Mouse (Mus musculus) liver, embryonic 14.5 days (tissue): ENCODE results near the gene Zfp174. TPM values are rescaled to one million over a fixed set of nuclear protein-coding genes. Genes with fewer than 3 reads are reported as not detected.

Experiments used
- ATAC-seq: fragments of 200-750 bp; cut with Nextera tagmentation; 2 replicates; pipeline ENCODE4 v1.8.0; 2017; ENCODE audit warnings: moderate number of reproducible peaks, mild to moderate bottlenecking, moderate library complexity; ENCODE audit not compliant: insufficient read depth
- DNase-seq, 3 experiments: peaks; one replicate each; pipeline ENCODE4 v3.0.0-alpha.2; 2012 to 2013; ENCODE audit warnings: low read depth in 3 of 3, low spot score in 3 of 3
- H3K27ac ChIP-seq: fragments of 300-500 bp; sonication (generic); 2 replicates; pipeline ENCODE4 v1.5.1; 2014; ENCODE audit warnings: moderate library complexity, mild to moderate bottlenecking, control low read depth, inconsistent platforms
- H3K27me3 ChIP-seq: fragments of 300-500 bp; sonication (generic); 2 replicates; pipeline ENCODE4 v1.6.1; 2014; ENCODE audit warnings: mild to moderate bottlenecking, low read length, moderate library complexity; ENCODE audit not compliant: control insufficient read depth, insufficient read depth
- H3K36me3 ChIP-seq: fragments of 300-500 bp; sonication (generic); replicated peaks from 2 replicates; pipeline ENCODE4 v1.6.1; 2014; ENCODE audit warnings: low read depth; ENCODE audit not compliant: control insufficient read depth, insufficient read depth
- H3K4me1 ChIP-seq, 2 experiments: fragments of 200-500 bp in 1 of 2; fragments of 300-500 bp in 1 of 2; sonication (generic) in 1 of 2; replicated peaks; 2 replicates each; pipeline ENCODE4 v1.6.1; 2012 to 2014; ENCODE audit warnings: antibody characterized with exemption in 1 of 2, inconsistent platforms in 1 of 2, low read length in 1 of 2; ENCODE audit not compliant: control insufficient read depth in 2 of 2, insufficient read depth in 2 of 2
- H3K4me2 ChIP-seq: fragments of 300-500 bp; sonication (generic); 2 replicates; pipeline ENCODE4 v1.6.1; 2014; ENCODE audit warnings: low read depth, mild to moderate bottlenecking, control low read depth, moderate library complexity
- H3K4me3 ChIP-seq, 2 experiments: fragments of 200-500 bp in 1 of 2; fragments of 300-500 bp in 1 of 2; sonication (generic) in 1 of 2; 2 replicates each; pipeline ENCODE4 v1.5.1; 2012 to 2014; ENCODE audit warnings: low read depth in 2 of 2, low read length in 2 of 2, mild to moderate bottlenecking in 2 of 2, control low read depth in 1 of 2, inconsistent platforms in 1 of 2, moderate library complexity in 1 of 2; ENCODE audit not compliant: insufficient read depth in 1 of 2
- H3K9ac ChIP-seq: fragments of 300-500 bp; sonication (generic); replicated peaks from 2 replicates; pipeline ENCODE4 v1.6.1; 2014; ENCODE audit warnings: mild to moderate bottlenecking, control low read depth, moderate library complexity
- H3K9me3 ChIP-seq: fragments of 300-500 bp; sonication (generic); 2 replicates; pipeline ENCODE4 v1.6.1; 2016; ENCODE audit warnings: low read length, mixed read lengths; ENCODE audit not compliant: control insufficient read depth
- CTCF ChIP-seq: IDR thresholded peaks from 2 replicates; pipeline ENCODE4 v1.5.1; 2016; ENCODE audit warnings: antibody characterized with exemption, low read depth, control low read depth
- EP300 ChIP-seq: IDR thresholded peaks from 2 replicates; pipeline ENCODE4 v1.6.1; 2016; ENCODE audit warnings: antibody characterized with exemption, low read depth
- WGBS: fragments of 180-500 bp; shearing (Covaris S2); extraction: QIAGEN DNeasy Blood & Tissue Kit; methylation state at CpG from one replicate; pipeline ENCODE4 v1.1.7; 2014; ENCODE audit not compliant: insufficient replicate concordance; 5-methylcytosine and 5-hydroxymethylcytosine counted together
- polyA plus RNA-seq, 2 experiments: library from polyadenylated mRNA; depleted of rRNA in 1 of 2; stranded (reverse) in 1 of 2; unstranded in 1 of 2; fragments of >200 nt; fragmentation: Nextera tagmentation in 1 of 2; extraction: Ambion mirVana in 1 of 2; gene quantifications; 2 replicates each; pipeline versions ENCODE4 v1.2.1 to v1.2.3; 2012 to 2014

The Zfp174 gene
- polyA plus RNA-seq, 2 experiments = 0.22 to 0.35 TPM

DNA sequence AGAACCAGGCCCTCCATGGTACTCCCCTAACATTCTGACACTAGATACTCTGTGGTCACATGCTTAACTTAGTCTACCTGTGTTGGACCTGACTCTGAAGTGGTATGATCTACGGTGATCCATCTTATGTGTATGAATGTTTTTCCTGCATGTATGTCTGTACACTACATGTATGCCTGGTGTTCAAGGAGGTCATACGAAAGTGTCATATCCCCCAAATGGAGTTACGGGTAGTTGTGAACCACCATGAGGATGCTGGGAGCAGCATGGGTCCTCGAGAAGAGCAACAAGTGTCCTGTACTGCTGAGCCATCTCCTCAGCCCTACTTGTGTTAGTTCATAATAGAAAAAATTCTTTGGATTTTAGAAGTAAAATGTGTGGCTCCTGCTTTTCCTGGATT, 29.3 kb downstream of the Zfp174 start:
- TF ChIP-seq EP300 (no peak), CTCF (no peak)
- Histone ChIP-seq H3K9me3 (no peaks in the 10 kb centered on the region), H3K27me3 (no peaks in the 10 kb centered on the region), H3K4me1 (peaks cover 10 to 11% of the 10 kb centered on the region in 2 experiments), H3K4me2 (no peak overlapping the region), H3K9ac (no peak overlapping the region), H3K27ac (no peak overlapping the region), H3K4me3 (no peak overlapping the region), H3K36me3 (no peaks in the 10 kb centered on the region; the same call in 1 of the 2 replicates)
- ATAC-seq = no peak
- WGBS = 79% methylated on average over 4 of the region's 4 CpGs
- no peak for DNase-seq

GRCm38 (mm10) chr16:3884201-3885064, 37.4 kb downstream of the Zfp174 start, which contains the start of the genes Zfp597 and Gm20695:
Gene Zfp597, minus strand, starts transcription at chr16:3884561.
Gene Gm20695, plus strand, starts transcription at chr16:3884648.
- H3K36me3 ChIP-seq = no peaks in the 10 kb centered on the region
- TF ChIP-seq CTCF (peak; percentile 53), EP300 (peak; percentile 38; the same call in 1 of the 2 replicates)
- WGBS = under 1% methylated on average over 88 of the region's 88 CpGs

DNA sequence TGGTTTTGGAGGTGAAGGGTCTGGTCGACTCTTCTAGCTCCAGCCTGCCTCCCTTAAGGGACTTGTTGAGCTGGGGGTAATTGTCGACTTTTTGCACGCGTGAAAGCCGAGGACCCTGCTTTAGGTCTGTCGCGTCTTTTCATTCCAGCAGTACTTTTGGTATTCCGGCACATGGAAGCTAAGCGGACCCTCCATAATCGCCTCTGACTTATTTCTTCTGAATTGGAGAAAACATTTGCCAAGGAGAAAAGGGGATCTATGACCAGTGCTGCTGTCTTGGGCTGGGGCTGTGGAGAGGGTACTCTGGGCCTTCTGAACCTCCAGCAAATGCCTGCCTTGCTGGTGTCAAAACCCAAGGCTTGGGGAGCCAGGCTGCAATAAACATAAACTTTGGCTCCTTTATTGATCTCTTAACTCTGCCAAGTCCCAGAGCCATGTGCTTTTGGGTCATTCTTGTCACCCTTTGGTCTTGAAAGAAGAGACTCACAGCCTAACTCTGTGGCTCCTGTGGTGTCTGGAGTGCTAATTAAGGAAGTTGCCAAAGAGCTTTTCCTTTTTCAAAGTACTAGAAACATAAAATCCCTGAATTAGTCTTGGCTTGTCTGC, 38.1 kb downstream of the Zfp174 start:
- 0 out of 2 replicates have a peak, but pooled peaks have one; percentile 1 for ATAC-seq
- 2% methylated on average over 10 of the region's 10 CpGs for WGBS
- H3K9me3 ChIP-seq = no peaks in the 10 kb centered on the region
- H3K27me3 ChIP-seq = no peaks in the 10 kb centered on the region
- H3K4me1 ChIP-seq = peaks cover 8 to 20% of the 10 kb centered on the region in 2 experiments
- H3K27ac ChIP-seq = peak overlapping the region; percentile 47
- H3K4me2 ChIP-seq = peak overlapping the region; percentile 83
- H3K4me3 ChIP-seq = peak overlapping the region; percentile 80 to 87
- TF ChIP-seq EP300 (no peak), CTCF (no peak)
- no peak for DNase-seq
- H3K36me3 ChIP-seq = no peaks in the 10 kb centered on the region
- peak overlapping the region; percentile 89 for H3K9ac ChIP-seq

More at GRCm38 (mm10) chr16:3884201-3885064, 37.4 kb downstream of the Zfp174 start, which contains the start of the genes Zfp597 and Gm20695:
- DNase-seq (peak; percentile 87 to 88 (median 87)), ATAC-seq (peak; percentile 98)
- H3K4me2 ChIP-seq = peak within 1 kb of the TSS; percentile 83
- H3K4me1 ChIP-seq = peaks cover 8 to 20% of the 10 kb centered on the region in 2 experiments
- H3K4me3 ChIP-seq = peak within 1 kb of the TSS; percentile 80 to 87
- no peaks in the 10 kb centered on the region for H3K9me3 ChIP-seq
- peak within 1 kb of the TSS; percentile 67 for H3K27ac ChIP-seq
- no peaks in the 10 kb centered on the region for H3K27me3 ChIP-seq
- peak within 1 kb of the TSS; percentile 90 for H3K9ac ChIP-seq

GRCm38 (mm10) chr16:3891621-3892295, 44.7 kb downstream of the Zfp174 start:
- no peak for TF ChIP-seq EP300
- TF ChIP-seq CTCF = no peak
- no peak overlapping the region for H3K4me3 ChIP-seq
- H3K4me2 ChIP-seq = no peak overlapping the region
- H3K9ac ChIP-seq = no peak overlapping the region
- no peaks in the 10 kb centered on the region for H3K27me3 ChIP-seq
- H3K36me3 ChIP-seq = no peaks in the 10 kb centered on the region; the same call in 1 of the 2 replicates
- H3K27ac ChIP-seq = no peak overlapping the region
- H3K4me1 ChIP-seq = peaks cover 2 to 5% of the 10 kb centered on the region in 2 experiments; a peak in 3 of 4 replicates
- WGBS = 85% methylated on average over 14 of the region's 14 CpGs
- no peaks in the 10 kb centered on the region for H3K9me3 ChIP-seq
- DNase-seq (no peak), ATAC-seq (no peak)
